Mouse (Mus musculus) liver, embryonic 14.5 days (tissue): Measurements from ENCODE around the gene Art1. TPM values are rescaled to one million over a fixed set of nuclear protein-coding genes. Genes with fewer than 3 reads are reported as not detected.

Experiments used
- ATAC-seq: fragments of 200-750 bp; cut with Nextera tagmentation; 2 replicates; pipeline ENCODE4 v1.8.0; 2017; ENCODE audit warnings: moderate number of reproducible peaks, mild to moderate bottlenecking, moderate library complexity; ENCODE audit not compliant: insufficient read depth
- DNase-seq, 3 experiments: peaks; one replicate each; pipeline ENCODE4 v3.0.0-alpha.2; 2012 to 2013; ENCODE audit warnings: low read depth in 3 of 3, low spot score in 3 of 3
- H3K27ac ChIP-seq: fragments of 300-500 bp; sonication (generic); 2 replicates; pipeline ENCODE4 v1.5.1; 2014; ENCODE audit warnings: moderate library complexity, mild to moderate bottlenecking, control low read depth, inconsistent platforms
- H3K27me3 ChIP-seq: fragments of 300-500 bp; sonication (generic); 2 replicates; pipeline ENCODE4 v1.6.1; 2014; ENCODE audit warnings: mild to moderate bottlenecking, low read length, moderate library complexity; ENCODE audit not compliant: control insufficient read depth, insufficient read depth
- H3K36me3 ChIP-seq: fragments of 300-500 bp; sonication (generic); replicated peaks from 2 replicates; pipeline ENCODE4 v1.6.1; 2014; ENCODE audit warnings: low read depth; ENCODE audit not compliant: control insufficient read depth, insufficient read depth
- H3K4me1 ChIP-seq, 2 experiments: fragments of 200-500 bp in 1 of 2; fragments of 300-500 bp in 1 of 2; sonication (generic) in 1 of 2; replicated peaks; 2 replicates each; pipeline ENCODE4 v1.6.1; 2012 to 2014; ENCODE audit warnings: antibody characterized with exemption in 1 of 2, inconsistent platforms in 1 of 2, low read length in 1 of 2; ENCODE audit not compliant: control insufficient read depth in 2 of 2, insufficient read depth in 2 of 2
- H3K4me2 ChIP-seq: fragments of 300-500 bp; sonication (generic); 2 replicates; pipeline ENCODE4 v1.6.1; 2014; ENCODE audit warnings: low read depth, mild to moderate bottlenecking, control low read depth, moderate library complexity
- H3K4me3 ChIP-seq, 2 experiments: fragments of 200-500 bp in 1 of 2; fragments of 300-500 bp in 1 of 2; sonication (generic) in 1 of 2; 2 replicates each; pipeline ENCODE4 v1.5.1; 2012 to 2014; ENCODE audit warnings: low read depth in 2 of 2, low read length in 2 of 2, mild to moderate bottlenecking in 2 of 2, control low read depth in 1 of 2, inconsistent platforms in 1 of 2, moderate library complexity in 1 of 2; ENCODE audit not compliant: insufficient read depth in 1 of 2
- H3K9ac ChIP-seq: fragments of 300-500 bp; sonication (generic); replicated peaks from 2 replicates; pipeline ENCODE4 v1.6.1; 2014; ENCODE audit warnings: mild to moderate bottlenecking, control low read depth, moderate library complexity
- H3K9me3 ChIP-seq: fragments of 300-500 bp; sonication (generic); 2 replicates; pipeline ENCODE4 v1.6.1; 2016; ENCODE audit warnings: low read length, mixed read lengths; ENCODE audit not compliant: control insufficient read depth
- CTCF ChIP-seq: IDR thresholded peaks from 2 replicates; pipeline ENCODE4 v1.5.1; 2016; ENCODE audit warnings: antibody characterized with exemption, low read depth, control low read depth
- EP300 ChIP-seq: IDR thresholded peaks from 2 replicates; pipeline ENCODE4 v1.6.1; 2016; ENCODE audit warnings: antibody characterized with exemption, low read depth
- WGBS: fragments of 180-500 bp; shearing (Covaris S2); extraction: QIAGEN DNeasy Blood & Tissue Kit; methylation state at CpG from one replicate; pipeline ENCODE4 v1.1.7; 2014; ENCODE audit not compliant: insufficient replicate concordance; 5-methylcytosine and 5-hydroxymethylcytosine counted together
- polyA plus RNA-seq, 2 experiments: library from polyadenylated mRNA; depleted of rRNA in 1 of 2; stranded (reverse) in 1 of 2; unstranded in 1 of 2; fragments of >200 nt; fragmentation: Nextera tagmentation in 1 of 2; extraction: Ambion mirVana in 1 of 2; gene quantifications; 2 replicates each; pipeline versions ENCODE4 v1.2.1 to v1.2.3; 2012 to 2014

Art1 gene
- polyA plus RNA-seq, 2 experiments, result 0.04 TPM; not detected in 1

DNA sequence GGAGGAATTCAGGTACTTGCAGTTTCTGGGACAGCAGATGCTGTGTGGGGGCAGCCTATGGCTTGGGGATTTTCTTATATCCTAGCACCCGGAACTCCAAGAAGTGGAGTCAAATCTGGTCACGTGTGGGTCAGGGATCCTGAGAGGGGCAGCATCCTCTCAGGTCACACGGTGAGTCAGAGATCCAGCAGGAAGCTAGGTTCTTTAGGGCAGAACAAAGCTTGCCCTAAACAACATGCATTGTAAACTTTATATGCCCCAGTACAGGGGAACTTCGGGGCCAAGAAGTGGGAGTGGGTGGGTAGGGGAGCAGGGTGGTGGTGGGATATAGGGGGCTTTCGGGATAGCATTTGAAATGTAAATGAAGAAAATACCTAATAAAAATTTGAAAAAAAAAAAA is 675 bp upstream of the Art1 start:
- 52% methylated on average over 5 of the region's 5 CpGs for WGBS
- DNase-seq (no peak), ATAC-seq (no peak)
- no peaks in the 10 kb centered on the region; the same call in none of the 2 replicates for H3K27me3 ChIP-seq
- H3K27ac ChIP-seq, result no peak overlapping the region
- no peak overlapping the region for H3K4me2 ChIP-seq
- H3K9ac ChIP-seq, result no peak overlapping the region
- H3K36me3 ChIP-seq, result no peaks in the 10 kb centered on the region
- peaks cover 10 to 30% of the 10 kb centered on the region in 2 experiments for H3K4me1 ChIP-seq
- no peaks in the 10 kb centered on the region for H3K9me3 ChIP-seq
- H3K4me3 ChIP-seq, result no peak overlapping the region
- TF ChIP-seq CTCF, result no peak
- TF ChIP-seq EP300, result no peak

DNA sequence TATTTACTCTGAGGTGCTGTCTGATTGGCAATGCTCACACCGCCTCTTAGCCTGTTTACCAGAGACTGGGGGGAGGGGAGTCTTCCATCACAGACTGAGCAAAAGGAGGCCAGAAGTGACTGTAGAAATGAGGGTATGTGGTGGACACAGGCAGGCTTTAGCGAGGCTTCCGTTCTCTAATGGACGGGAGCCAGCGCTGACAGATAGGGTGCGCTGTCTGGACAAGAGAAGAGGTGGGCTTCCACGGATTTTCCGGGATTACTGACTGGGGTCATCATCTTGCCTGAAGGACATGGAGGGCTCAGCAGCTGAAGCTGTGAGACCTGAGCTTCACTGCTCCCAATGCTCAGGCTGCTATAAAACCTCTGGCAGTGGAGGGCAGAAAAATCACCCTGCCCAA is 698 bp downstream of the Art1 start:
- peaks cover 10 to 30% of the 10 kb centered on the region in 2 experiments for H3K4me1 ChIP-seq
- H3K27ac ChIP-seq, result no peak overlapping the region
- WGBS, result 63% methylated on average over 8 of the region's 8 CpGs
- no peak overlapping the region for H3K9ac ChIP-seq
- TF ChIP-seq CTCF, result no peak
- TF ChIP-seq EP300, result no peak
- DNase-seq, result no peak
- H3K36me3 ChIP-seq, result no peaks in the 10 kb centered on the region
- ATAC-seq, result no peak
- no peaks in the 10 kb centered on the region for H3K9me3 ChIP-seq
- no peak overlapping the region for H3K4me2 ChIP-seq
- no peaks in the 10 kb centered on the region; the same call in none of the 2 replicates for H3K27me3 ChIP-seq
- H3K4me3 ChIP-seq, result no peak overlapping the region

DNA sequence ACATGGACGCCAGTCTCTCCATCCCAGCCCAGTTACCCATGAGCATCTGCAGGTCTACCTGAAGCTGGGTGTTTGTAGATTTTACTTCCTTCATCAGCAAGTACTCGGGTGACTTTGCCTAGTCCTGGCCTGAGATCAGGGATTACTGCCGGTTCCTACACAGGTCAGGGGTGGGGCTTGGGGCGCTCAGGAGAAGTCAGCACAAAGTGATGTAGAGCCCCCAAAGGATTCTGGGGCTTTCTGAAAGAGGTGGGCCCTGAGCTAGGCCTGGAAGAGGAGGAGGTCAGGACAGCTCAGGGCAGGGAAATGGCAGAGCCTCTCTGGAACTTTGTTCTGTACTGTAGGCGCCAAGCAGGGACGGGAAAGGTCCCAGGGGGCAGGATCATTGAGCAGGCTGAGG is 1.2 kb downstream of the Art1 start:
- H3K27me3 ChIP-seq, result no peaks in the 10 kb centered on the region; the same call in none of the 2 replicates
- no peak overlapping the region for H3K27ac ChIP-seq
- ATAC-seq (no peak), DNase-seq (no peak)
- WGBS, result 50% methylated on average over 6 of the region's 6 CpGs
- no peak overlapping the region for H3K9ac ChIP-seq
- peaks cover 10 to 30% of the 10 kb centered on the region in 2 experiments for H3K4me1 ChIP-seq
- TF ChIP-seq EP300 (no peak), CTCF (no peak)
- H3K4me2 ChIP-seq, result no peak overlapping the region
- no peaks in the 10 kb centered on the region for H3K36me3 ChIP-seq
- H3K9me3 ChIP-seq, result no peaks in the 10 kb centered on the region
- H3K4me3 ChIP-seq, result no peak overlapping the region

DNA sequence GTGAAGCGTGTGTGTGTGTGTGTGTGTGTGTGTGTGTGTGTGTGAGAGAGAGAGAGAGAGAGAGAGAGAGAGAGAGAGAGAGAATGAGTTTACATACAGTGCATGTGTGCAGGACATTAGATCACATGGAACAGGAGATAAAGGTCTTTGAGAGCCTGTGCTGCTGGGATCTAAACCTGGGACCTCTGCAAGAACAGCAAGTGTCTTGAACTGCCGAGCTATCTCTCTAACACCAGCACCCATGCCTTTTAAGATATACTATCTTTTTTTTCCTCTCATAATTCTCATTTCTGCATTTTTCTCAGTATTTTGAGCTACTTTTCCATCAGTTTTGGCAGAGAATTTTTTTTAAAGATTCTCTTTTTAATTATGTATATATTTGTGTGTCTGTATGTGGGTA is 2.0 kb downstream of the Art1 start:
- no peak overlapping the region for H3K9ac ChIP-seq
- WGBS, result 23% methylated on average over 2 of the region's 2 CpGs
- H3K27me3 ChIP-seq, result no peaks in the 10 kb centered on the region; the same call in none of the 2 replicates
- peak; percentile 76 for ATAC-seq
- peak; percentile 54 for TF ChIP-seq EP300
- no peak for TF ChIP-seq CTCF
- H3K4me3 ChIP-seq, result no peak overlapping the region
- no peak overlapping the region for H3K27ac ChIP-seq
- H3K36me3 ChIP-seq, result no peaks in the 10 kb centered on the region
- peak in 2 of 3 experiments; percentile 30 to 34 for DNase-seq
- H3K4me1 ChIP-seq, result peaks cover 10 to 30% of the 10 kb centered on the region in 2 experiments
- no peaks in the 10 kb centered on the region for H3K9me3 ChIP-seq
- H3K4me2 ChIP-seq, result no peak overlapping the region

DNA sequence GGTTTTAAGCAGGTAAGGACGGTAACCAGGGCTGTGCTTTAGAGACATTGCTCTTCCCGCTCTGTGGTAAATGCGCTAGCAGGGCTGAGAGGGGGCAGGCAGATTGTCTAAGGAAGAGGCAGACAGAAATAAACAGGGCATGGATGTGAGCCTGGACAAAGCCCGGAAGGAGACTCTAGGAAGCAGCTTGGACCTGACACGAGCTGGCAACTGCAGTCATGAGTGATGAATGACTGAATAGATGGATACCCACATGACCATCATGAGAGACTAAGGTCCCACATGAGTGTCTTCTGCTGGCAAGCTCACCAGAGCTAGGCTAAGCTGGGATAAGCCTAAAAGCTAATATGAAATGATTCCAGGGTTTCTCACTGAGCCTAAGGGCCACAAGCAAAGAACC is 2.6 kb downstream of the Art1 start:
- Histone ChIP-seq H3K4me2 (no peak overlapping the region), H3K9me3 (no peaks in the 10 kb centered on the region), H3K9ac (no peak overlapping the region), H3K36me3 (no peaks in the 10 kb centered on the region), H3K4me1 (peaks cover 10 to 30% of the 10 kb centered on the region in 2 experiments), H3K27ac (no peak overlapping the region), H3K4me3 (no peak overlapping the region), H3K27me3 (no peaks in the 10 kb centered on the region; the same call in 1 of the 2 replicates)
- DNase-seq (no peak), ATAC-seq (no peak)
- TF ChIP-seq CTCF, result no peak
- no peak for TF ChIP-seq EP300
- WGBS, result 60% methylated on average over 5 of the region's 5 CpGs
